Mouse (Mus musculus) embryonic facial prominence, embryonic 11.5 days (tissue): ENCODE data around the gene Kprp. TPM values are rescaled to one million over a fixed set of nuclear protein-coding genes. Genes with fewer than 3 reads are reported as not detected.

Experiments used
- ATAC-seq: fragments of 200-750 bp; cut with Nextera tagmentation; replicated peaks from 2 replicates; pipeline ENCODE4 v1.8.0; 2017; ENCODE audit warnings: low read depth; ENCODE audit not compliant: insufficient number of reproducible peaks, low FRiP score, low TSS enrichment
- DNase-seq: peaks from one replicate; pipeline ENCODE4 v3.0.0-alpha.2; 2015; ENCODE audit warnings: low spot score
- H3K27ac ChIP-seq: fragments of 300-500 bp; sonication (generic); replicated peaks from 2 replicates; pipeline ENCODE4 v1.5.1; 2014; ENCODE audit warnings: mild to moderate bottlenecking, low read depth, low read length, control low read depth
- H3K27me3 ChIP-seq: fragments of 300-500 bp; sonication (generic); 2 replicates; pipeline ENCODE4 v1.6.1; 2014; ENCODE audit warnings: mild to moderate bottlenecking, low read length, moderate library complexity, mixed read lengths; ENCODE audit not compliant: control insufficient read depth, insufficient read depth
- H3K36me3 ChIP-seq: fragments of 300-500 bp; sonication (generic); replicated peaks from 2 replicates; pipeline ENCODE4 v1.6.1; 2014; ENCODE audit warnings: low read depth, mild to moderate bottlenecking, low read length, moderate library complexity, mixed read lengths; ENCODE audit not compliant: control insufficient read depth, insufficient read depth
- H3K4me1 ChIP-seq: fragments of 300-500 bp; sonication (generic); 2 replicates; pipeline ENCODE4 v1.6.1; 2014; ENCODE audit warnings: low read length, mixed read lengths; ENCODE audit not compliant: control insufficient read depth, insufficient read depth
- H3K4me2 ChIP-seq: fragments of 300-500 bp; sonication (generic); 2 replicates; pipeline ENCODE4 v1.6.1; 2014; ENCODE audit warnings: low read depth, mild to moderate bottlenecking, control low read depth, low read length, moderate library complexity
- H3K4me3 ChIP-seq: fragments of 300-500 bp; sonication (generic); 2 replicates; pipeline ENCODE4 v1.5.1; 2014; ENCODE audit warnings: low read depth, low read length, control low read depth
- H3K9ac ChIP-seq: fragments of 300-500 bp; sonication (generic); replicated peaks from 2 replicates; pipeline ENCODE4 v1.6.1; 2014; ENCODE audit warnings: mild to moderate bottlenecking, control low read depth, low read length
- H3K9me3 ChIP-seq: fragments of 300-500 bp; sonication (generic); replicated peaks from 2 replicates; pipeline ENCODE4 v1.6.1; 2016; ENCODE audit warnings: mild to moderate bottlenecking, low read length, inconsistent platforms, mixed read lengths; ENCODE audit not compliant: control insufficient read depth
- WGBS: fragments of 180-500 bp; shearing (Covaris S2); extraction: QIAGEN DNeasy Blood & Tissue Kit; methylation state at CpG from one replicate; pipeline ENCODE4 v1.1.7; 2014; 5-methylcytosine and 5-hydroxymethylcytosine counted together
- polyA plus RNA-seq: library from polyadenylated mRNA; unstranded; fragments of >200 nt; fragmentation: Nextera tagmentation; extraction: Ambion mirVana; gene quantifications from 2 replicates; pipeline ENCODE4 v1.2.1, GENCODE M21; 2014

The Kprp gene
- polyA plus RNA-seq, 1 experiment from 2014 or later = not detected

DNA sequence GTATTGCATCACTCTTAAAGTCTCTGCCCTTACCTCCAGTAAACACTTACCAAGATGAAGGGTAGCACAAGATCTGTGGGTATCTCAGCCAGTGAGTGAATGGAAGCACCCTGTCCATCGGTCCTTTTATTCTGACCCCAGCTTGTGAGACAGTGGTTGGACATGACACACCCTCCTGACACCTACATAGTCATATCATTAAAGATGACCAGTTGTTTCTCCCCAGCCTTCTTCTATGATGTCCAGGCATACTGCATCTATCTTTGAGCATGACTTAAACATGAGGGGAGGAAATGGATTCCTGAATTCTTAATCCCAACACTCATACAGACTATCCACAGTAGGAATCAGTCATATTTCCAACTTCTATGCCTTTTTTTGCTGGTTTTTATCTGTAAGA is 36.6 kb downstream of the Kprp start, which contains the start of gene Lce1j:
Gene Lce1j, minus strand, starts transcription at position 101 of the 400 bp plus-strand sequence.
- no peak for DNase-seq
- Histone ChIP-seq H3K27ac (no peak within 1 kb of the TSS), H3K36me3 (no peaks in the 10 kb centered on the region), H3K4me2 (no peak within 1 kb of the TSS), H3K9me3 (no peaks in the 10 kb centered on the region), H3K9ac (no peak within 1 kb of the TSS), H3K4me1 (no peaks in the 10 kb centered on the region), H3K4me3 (no peak within 1 kb of the TSS), H3K27me3 (no peaks in the 10 kb centered on the region)
- ATAC-seq = no peak
- WGBS = 88% methylated on average over 1 of the region's 1 CpGs

GRCm38 (mm10) chr3:92778799-92779198 is 48.2 kb downstream of the Kprp start, which contains the start of gene Lce1i:
Gene Lce1i, minus strand, starts transcription at chr3:92778899.
- Histone ChIP-seq H3K9me3 (no peaks in the 10 kb centered on the region), H3K4me1 (no peaks in the 10 kb centered on the region), H3K9ac (no peak within 1 kb of the TSS), H3K27ac (no peak within 1 kb of the TSS), H3K4me2 (no peak within 1 kb of the TSS), H3K27me3 (no peaks in the 10 kb centered on the region), H3K4me3 (no peak within 1 kb of the TSS), H3K36me3 (no peaks in the 10 kb centered on the region)
- DNase-seq = no peak
- 89% methylated on average over 1 of the region's 1 CpGs for WGBS
- ATAC-seq = no peak

Other genes with a start within 250 kb of the Kprp start
- not detected in 2 replicates for gene Smcp, start 238.2 kb downstream of the Kprp start, polyA plus RNA-seq
- not detected in 2 replicates for gene 2210017I01Rik, start 219.8 kb downstream of the Kprp start, polyA plus RNA-seq
- not detected in 2 replicates for gene Lce6a, start 205.6 kb downstream of the Kprp start, polyA plus RNA-seq
- not detected in 2 replicates for gene Lce1a1, start 178.9 kb downstream of the Kprp start, polyA plus RNA-seq
- gene Lce1b, start 170.3 kb downstream of the Kprp start, polyA plus RNA-seq = not detected in 2 replicates
- not detected in 2 replicates for gene Lce1a2, start 156.9 kb downstream of the Kprp start, polyA plus RNA-seq
- gene Lce1c, start 148.0 kb downstream of the Kprp start, polyA plus RNA-seq = not detected in 2 replicates
- not detected in 2 replicates for gene Lce1d, start 140.0 kb downstream of the Kprp start, polyA plus RNA-seq
- not detected in 2 replicates for gene Lce1e, start 118.2 kb downstream of the Kprp start, polyA plus RNA-seq
- gene Lce1f, start 106.9 kb downstream of the Kprp start, polyA plus RNA-seq = not detected in 2 replicates
- gene Gm38119, start 88.2 kb downstream of the Kprp start, polyA plus RNA-seq = not detected in 2 replicates
- gene Lce1g, start 74.9 kb downstream of the Kprp start, polyA plus RNA-seq = not detected in 2 replicates
- not detected in 2 replicates for gene Lce1h, start 62.2 kb downstream of the Kprp start, polyA plus RNA-seq
- not detected in 2 replicates for gene Lce1i, start 48.3 kb downstream of the Kprp start, polyA plus RNA-seq
- not detected in 2 replicates for gene Lce1j, start 36.7 kb downstream of the Kprp start, polyA plus RNA-seq
- gene Lce1k, start 19.4 kb downstream of the Kprp start, polyA plus RNA-seq = not detected in 2 replicates
- gene Lce1l, start 24.0 kb upstream of the Kprp start, polyA plus RNA-seq = not detected in 2 replicates
- not detected in 2 replicates for gene 2310050C09Rik, start 43.0 kb upstream of the Kprp start, polyA plus RNA-seq
- gene Lce3a, start 99.0 kb upstream of the Kprp start, polyA plus RNA-seq = not detected in 2 replicates
- not detected in 2 replicates for gene Lce3b, start 105.7 kb upstream of the Kprp start, polyA plus RNA-seq
- gene Lce3c, start 117.2 kb upstream of the Kprp start, polyA plus RNA-seq = not detected in 2 replicates
- gene Lce3d, start 130.1 kb upstream of the Kprp start, polyA plus RNA-seq = not detected in 2 replicates
- not detected in 2 replicates for gene Lce3e, start 139.8 kb upstream of the Kprp start, polyA plus RNA-seq
- gene Lce3f, start 165.0 kb upstream of the Kprp start, polyA plus RNA-seq = not detected in 2 replicates
- 0.70 TPM in 1 of 2 replicates, not detected in the other for gene Crct1, start 188.4 kb upstream of the Kprp start, polyA plus RNA-seq
- not detected in 2 replicates for gene Lce1m, start 191.8 kb upstream of the Kprp start, polyA plus RNA-seq
- not detected in 2 replicates for gene Gm4858, start 241.6 kb upstream of the Kprp start, polyA plus RNA-seq